Mouse (Mus musculus) midbrain, postnatal 0 days (tissue): Measurements from ENCODE around the gene Rpgrip1l. TPM values are rescaled to one million over a fixed set of nuclear protein-coding genes. Genes with fewer than 3 reads are reported as not detected.
A peak's percentile ranks its signal among the peaks of the same experiment; 100 is the strongest.

Source experiments
- ATAC-seq: fragments of 200-750 bp; cut with Nextera tagmentation; 2 replicates; pipeline ENCODE4 v1.8.0; 2017; ENCODE audit warnings: moderate number of reproducible peaks, mild to moderate bottlenecking, moderate TSS enrichment, moderate library complexity; ENCODE audit not compliant: low FRiP score
- DNase-seq: peaks from one replicate; pipeline ENCODE4 v3.0.0-alpha.2; 2015; ENCODE audit warnings: low spot score
- H3K27ac ChIP-seq: fragments of 300-500 bp; sonication (generic); 2 replicates; pipeline ENCODE4 v1.5.1; 2014; ENCODE audit warnings: low read depth, mild to moderate bottlenecking, low read length, mixed read lengths
- H3K27me3 ChIP-seq: fragments of 300-500 bp; sonication (generic); 2 replicates; pipeline ENCODE4 v1.6.1; 2014; ENCODE audit warnings: low read length, control low read depth, mixed read lengths; ENCODE audit not compliant: insufficient read depth
- H3K36me3 ChIP-seq: fragments of 300-500 bp; sonication (generic); 2 replicates; pipeline ENCODE4 v1.6.1; 2014; ENCODE audit warnings: low read length, control low read depth, mixed read lengths; ENCODE audit not compliant: insufficient read depth
- H3K4me1 ChIP-seq: fragments of 300-500 bp; sonication (generic); 2 replicates; pipeline ENCODE4 v1.6.1; 2014; ENCODE audit warnings: mild to moderate bottlenecking, control low read depth, antibody characterized with exemption, low read length, mixed read lengths; ENCODE audit not compliant: insufficient read depth
- H3K4me2 ChIP-seq: fragments of 300-500 bp; sonication (generic); 2 replicates; pipeline ENCODE4 v1.6.1; 2014; ENCODE audit warnings: low read depth, mild to moderate bottlenecking, low read length, mixed read lengths; ENCODE audit not compliant: poor library complexity, severe bottlenecking
- H3K4me3 ChIP-seq: fragments of 300-500 bp; sonication (generic); 2 replicates; pipeline ENCODE4 v1.5.1; 2014; ENCODE audit warnings: low read depth, mild to moderate bottlenecking, low read length, moderate library complexity
- H3K9ac ChIP-seq: fragments of 300-500 bp; sonication (generic); replicated peaks from 2 replicates; pipeline ENCODE4 v1.6.1; 2014; ENCODE audit warnings: mild to moderate bottlenecking, low read length, moderate library complexity, mixed read lengths; ENCODE audit not compliant: poor library complexity, severe bottlenecking
- H3K9me3 ChIP-seq: fragments of 300-500 bp; sonication (generic); 2 replicates; pipeline ENCODE4 v1.6.1; 2016; ENCODE audit warnings: low read length, control low read depth
- CTCF ChIP-seq: IDR thresholded peaks from 2 replicates; pipeline ENCODE4 v1.5.1; 2016; ENCODE audit warnings: antibody characterized with exemption, mild to moderate bottlenecking
- WGBS: fragments of 180-500 bp; shearing (Covaris S2); extraction: QIAGEN DNeasy Blood & Tissue Kit; methylation state at CpG from one replicate; pipeline ENCODE4 v1.1.7; 2014; 5-methylcytosine and 5-hydroxymethylcytosine counted together
- polyA plus RNA-seq: library from polyadenylated mRNA; unstranded; fragments of >200 nt; fragmentation: Nextera tagmentation; extraction: Ambion mirVana; gene quantifications from 2 replicates; pipeline ENCODE4 v1.2.1, GENCODE M21; 2015
- total RNA-seq: library from RNA; depleted of rRNA; stranded (reverse); fragments of >200 nt; gene quantifications from 2 replicates; pipeline ENCODE4 v1.2.3, GENCODE M21; 2014; rRNA removed

Rpgrip1l gene
- total RNA-seq = 8.4 and 9.4 TPM in 2 replicates
- polyA plus RNA-seq = 8.4 and 11.5 TPM in 2 replicates

DNA sequence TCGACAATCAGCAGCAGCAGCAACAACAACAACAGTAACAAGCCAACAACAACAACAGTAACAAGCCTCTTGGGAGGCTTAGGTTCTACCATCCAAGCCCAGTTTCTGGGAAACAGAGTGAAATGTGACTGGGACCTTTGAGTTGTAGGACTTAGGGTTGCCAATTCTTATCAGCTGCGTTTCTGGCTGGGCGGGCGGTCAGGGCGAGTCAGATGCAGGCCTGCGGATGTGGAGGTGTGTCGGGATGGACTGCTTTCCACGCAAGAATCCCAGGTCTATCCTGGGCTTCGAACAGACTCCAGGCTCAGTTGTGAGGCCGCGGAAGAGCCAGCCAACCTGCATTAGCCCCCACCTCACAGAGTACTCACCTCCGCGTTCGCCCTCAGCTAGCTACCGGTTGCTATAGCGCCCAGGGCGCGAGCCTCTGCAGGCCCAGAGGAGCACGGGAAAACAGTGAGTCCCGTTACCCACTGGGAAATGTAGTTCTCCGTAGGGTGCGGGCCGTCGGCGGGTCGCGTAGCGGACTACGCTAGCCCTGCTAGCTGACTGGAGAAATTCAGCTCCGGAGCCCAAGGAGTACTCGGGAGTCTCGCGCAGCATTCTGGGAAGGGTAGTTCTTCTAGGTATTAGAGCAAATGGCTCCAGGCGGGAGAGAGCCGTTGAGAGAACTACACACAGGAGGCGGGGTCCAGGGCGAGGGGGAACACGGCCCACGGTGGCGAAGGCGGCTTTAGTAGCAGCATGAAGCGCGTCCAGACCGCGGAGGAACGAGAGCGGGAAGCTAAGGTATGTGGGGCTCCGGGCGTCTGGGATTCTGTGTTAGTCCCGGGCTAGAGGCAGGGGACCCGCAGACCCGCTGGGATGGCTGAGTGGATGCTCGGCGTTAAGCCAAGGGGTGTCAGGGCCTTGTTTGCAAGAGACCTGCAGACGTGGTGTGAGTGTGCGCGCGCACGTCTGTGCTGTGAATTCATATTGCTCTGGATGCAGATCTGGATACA, at the start of gene Rpgrip1l, which contains the start of gene Fto:
Gene Rpgrip1l (minus strand): TSS at position 428 of the 998 bp plus-strand sequence.
Gene Fto (plus strand): TSS at position 691 of the 998 bp plus-strand sequence.
- Histone ChIP-seq H3K4me2 (peak within 1 kb of the TSS; percentile 75), H3K27me3 (no peaks in the 10 kb centered on the region), H3K4me1 (peaks cover 8% of the 10 kb centered on the region; the same call in 1 of the 2 replicates), H3K27ac (peak within 1 kb of the TSS; percentile 87), H3K9ac (peak within 1 kb of the TSS; percentile 80), H3K36me3 (no peaks in the 10 kb centered on the region), H3K4me3 (peak within 1 kb of the TSS; percentile 69), H3K9me3 (no peaks in the 10 kb centered on the region)
- ATAC-seq = peak; percentile 99
- peak; percentile 100 for DNase-seq
- no peak for TF ChIP-seq CTCF
- 1% methylated on average over 59 of the region's 59 CpGs for WGBS

DNA sequence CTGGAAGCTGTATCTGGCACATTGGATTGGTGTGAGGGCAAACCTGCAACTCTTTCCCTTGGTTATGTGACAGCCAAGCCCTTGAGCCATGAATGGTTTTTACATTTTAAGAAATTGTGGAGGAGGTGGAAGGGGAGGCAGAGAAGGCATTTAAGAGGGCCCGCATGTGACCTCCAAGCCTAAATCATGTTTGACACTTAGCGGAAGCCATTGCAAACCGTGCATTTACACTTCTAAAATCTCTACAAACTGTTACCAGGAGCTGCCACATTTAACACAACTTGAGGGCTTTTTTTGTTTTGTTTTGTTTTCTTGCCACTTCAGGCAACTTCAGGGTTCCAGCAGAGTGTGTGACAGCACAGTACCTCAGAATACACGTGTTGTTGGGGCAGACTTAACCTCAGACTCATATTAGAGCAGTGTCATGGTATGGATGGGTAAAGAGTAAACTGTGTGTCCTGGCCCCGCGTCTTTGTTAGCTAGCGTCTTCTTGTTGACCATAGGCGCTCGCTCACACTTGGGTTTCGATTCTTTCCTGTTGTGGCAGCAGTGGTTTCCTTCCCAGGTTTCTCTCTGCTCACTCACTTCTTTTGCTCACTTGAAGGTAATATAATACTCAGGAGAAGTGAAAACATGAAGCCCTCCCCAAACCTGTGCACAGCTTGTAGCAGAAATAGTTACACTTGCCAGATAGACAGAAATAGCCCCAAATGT, 47.7 kb upstream of the Rpgrip1l start:
- 92% methylated on average over 10 of the region's 10 CpGs for WGBS
- ATAC-seq (no peak), DNase-seq (no peak)
- H3K27me3 ChIP-seq = no peaks in the 10 kb centered on the region
- no peaks in the 10 kb centered on the region for H3K9me3 ChIP-seq
- H3K9ac ChIP-seq = no peak overlapping the region
- TF ChIP-seq CTCF = no peak
- H3K4me2 ChIP-seq = no peak overlapping the region
- H3K4me1 ChIP-seq = peaks cover 3% of the 10 kb centered on the region; the same call in 1 of the 2 replicates
- no peak overlapping the region for H3K4me3 ChIP-seq
- H3K36me3 ChIP-seq = no peaks in the 10 kb centered on the region
- H3K27ac ChIP-seq = no peak overlapping the region

DNA sequence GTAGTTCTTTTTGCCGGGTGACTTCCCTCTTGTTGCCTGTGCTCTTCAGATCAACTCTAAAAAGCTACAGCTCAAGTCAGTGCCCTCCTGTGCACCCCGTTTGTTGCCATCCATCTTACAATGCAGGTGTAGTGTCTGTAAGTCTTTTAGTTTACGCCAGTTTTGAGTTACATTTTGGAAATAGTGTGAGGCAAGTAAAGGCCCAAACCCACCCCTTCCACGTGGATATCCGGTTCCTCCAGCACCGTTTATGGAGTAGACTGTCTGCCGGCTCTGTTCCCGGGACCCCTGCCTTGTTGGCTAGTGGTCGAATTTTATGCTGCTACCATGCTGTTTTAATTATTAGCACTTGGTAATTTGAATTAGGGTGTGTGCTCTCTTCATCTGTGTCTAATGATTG, 46.4 kb upstream of the Rpgrip1l start:
- ATAC-seq (no peak), DNase-seq (no peak)
- no peak for TF ChIP-seq CTCF
- WGBS = 89% methylated on average over 9 of the region's 9 CpGs
- Histone ChIP-seq H3K9ac (no peak overlapping the region), H3K36me3 (no peaks in the 10 kb centered on the region), H3K4me3 (no peak overlapping the region), H3K4me2 (no peak overlapping the region), H3K4me1 (peaks cover 8% of the 10 kb centered on the region; the same call in 1 of the 2 replicates), H3K9me3 (no peaks in the 10 kb centered on the region), H3K27ac (no peak overlapping the region), H3K27me3 (no peaks in the 10 kb centered on the region)

DNA sequence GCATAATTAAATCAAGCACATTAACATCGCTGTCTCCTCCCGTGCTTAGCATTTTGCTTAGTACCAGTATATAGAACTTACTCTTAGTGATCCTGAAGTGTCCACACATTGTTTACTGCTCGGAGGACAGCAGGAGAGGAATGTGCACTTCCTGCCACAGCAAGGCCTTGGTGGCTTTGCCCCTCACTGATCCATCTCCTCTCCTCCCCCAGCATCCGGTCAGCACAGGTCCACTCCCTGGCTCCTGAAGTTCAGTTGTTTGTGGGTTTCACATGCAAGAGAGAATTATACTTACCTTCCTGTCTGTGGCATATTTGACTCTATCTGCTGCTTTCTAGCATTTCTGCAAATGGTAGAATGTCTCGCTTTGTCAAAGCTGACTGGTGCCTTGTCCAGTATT, 45.0 kb upstream of the Rpgrip1l start:
- no peak overlapping the region for H3K9ac ChIP-seq
- H3K9me3 ChIP-seq = no peaks in the 10 kb centered on the region
- DNase-seq = no peak
- H3K27ac ChIP-seq = no peak overlapping the region
- H3K4me3 ChIP-seq = no peak overlapping the region
- TF ChIP-seq CTCF = no peak
- no peak for ATAC-seq
- H3K4me1 ChIP-seq = peaks cover 5% of the 10 kb centered on the region; the same call in 1 of the 2 replicates
- H3K4me2 ChIP-seq = no peak overlapping the region
- 76% methylated on average over 5 of the region's 5 CpGs for WGBS
- H3K36me3 ChIP-seq = no peaks in the 10 kb centered on the region
- H3K27me3 ChIP-seq = no peaks in the 10 kb centered on the region

DNA sequence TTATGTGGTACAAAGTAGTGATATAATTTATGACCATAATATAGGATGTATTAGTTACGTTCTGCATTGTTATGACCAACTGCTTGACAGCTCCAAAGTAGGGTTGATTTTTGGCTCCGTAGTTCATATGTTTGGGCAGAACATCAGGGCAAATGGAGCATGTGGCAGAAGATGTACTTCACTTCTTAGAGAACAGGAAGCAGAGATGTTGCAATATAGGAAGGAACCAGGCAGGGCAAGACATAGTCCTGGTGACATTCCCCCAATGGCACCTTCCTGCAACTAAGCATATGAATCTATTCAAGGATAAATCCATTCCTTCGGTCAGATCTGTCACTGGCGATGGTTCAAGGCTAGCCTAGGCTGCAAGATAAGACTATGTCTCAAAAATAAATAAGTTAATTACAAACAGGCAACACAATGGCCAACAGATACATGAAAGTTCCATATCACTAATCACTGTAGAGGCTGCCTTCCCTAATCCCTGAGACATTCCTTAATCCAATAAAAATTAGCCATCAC, 44.5 kb upstream of the Rpgrip1l start:
- Histone ChIP-seq H3K4me2 (no peak overlapping the region), H3K27ac (no peak overlapping the region), H3K36me3 (no peaks in the 10 kb centered on the region), H3K9ac (no peak overlapping the region), H3K4me3 (no peak overlapping the region), H3K9me3 (no peaks in the 10 kb centered on the region), H3K4me1 (peaks cover 5% of the 10 kb centered on the region; the same call in 1 of the 2 replicates), H3K27me3 (no peaks in the 10 kb centered on the region)
- DNase-seq = no peak
- no peak for TF ChIP-seq CTCF
- 92% methylated on average over 4 of the region's 4 CpGs for WGBS
- ATAC-seq = no peak
